Mouse (Mus musculus): Measurements from ENCODE around the gene Cand1.

The Cand1 gene

DNA sequence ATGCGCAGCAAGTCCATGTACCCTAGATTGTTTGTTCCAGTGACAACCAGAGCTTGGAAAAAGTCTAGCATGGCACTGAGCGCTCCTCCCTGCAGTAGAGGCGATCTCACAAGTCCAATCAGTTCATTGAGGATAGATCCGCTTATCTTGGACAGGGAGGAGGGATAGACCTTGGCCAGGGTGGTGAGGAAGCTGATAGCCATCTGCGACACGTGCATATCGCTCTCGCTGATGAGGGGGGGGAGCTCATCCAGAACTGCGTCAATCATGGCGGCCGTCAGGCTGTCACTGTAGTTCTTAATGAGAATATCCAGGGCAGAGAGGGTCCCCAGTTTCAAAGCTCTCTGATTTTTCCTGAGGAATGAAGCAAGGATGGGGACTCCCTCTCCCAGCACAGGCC, 28.6 kb downstream of the Cand1 start:
- no peak for DNase-seq (ENCODE audit: low spot score in 2 of 2)

GRCm38 (mm10) chr10:119206309-119206932, 33.4 kb downstream of the Cand1 start:
- DNase-seq (ENCODE audit: low spot score in 2 of 2), result no peak

DNA sequence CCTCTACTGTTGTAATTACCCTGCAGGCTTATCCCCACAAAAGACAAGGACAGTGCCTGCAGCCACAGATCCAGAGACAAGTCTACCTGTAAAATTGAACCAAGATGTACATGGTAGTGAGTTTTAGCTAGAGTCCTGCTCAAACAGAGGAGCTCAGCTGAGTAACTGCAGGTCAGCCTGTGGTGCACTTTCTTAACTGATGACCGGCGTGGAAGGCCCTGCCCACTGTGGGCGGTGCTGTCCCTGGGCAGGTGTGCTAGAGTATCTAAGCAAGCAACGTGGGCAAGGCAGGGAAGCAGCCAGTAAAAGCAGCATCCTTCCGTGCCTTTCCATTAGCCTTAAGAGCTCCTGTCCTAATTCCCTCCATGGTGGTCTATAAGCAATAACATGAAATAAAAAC, 34.6 kb downstream of the Cand1 start:
- no peak for DNase-seq (ENCODE audit: low spot score in 2 of 2)

GRCm38 (mm10) chr10:119204334-119204946, 35.4 kb downstream of the Cand1 start:
- DNase-seq (ENCODE audit: low spot score in 2 of 2), result no peak

DNA sequence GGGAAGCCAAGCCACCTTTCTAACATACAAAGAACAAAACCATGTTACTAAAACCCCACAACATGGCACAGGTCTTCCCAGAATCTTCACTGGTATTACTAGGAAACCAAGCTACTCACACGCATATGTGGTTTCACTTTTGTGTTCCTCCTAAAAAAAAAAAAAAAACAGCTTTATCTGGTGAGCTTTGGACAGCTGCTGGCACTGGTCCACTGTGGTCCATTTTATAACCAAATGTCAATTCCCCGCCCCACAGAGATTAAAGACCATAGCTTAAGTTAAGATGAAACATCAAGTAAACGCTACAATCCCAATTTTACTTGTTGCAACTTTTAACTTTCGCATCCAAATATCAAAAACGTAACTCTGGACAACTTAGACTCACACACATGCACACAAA, 40.0 kb downstream of the Cand1 start:
- DNase-seq (ENCODE audit: low spot score in 2 of 2), result no peak

DNA sequence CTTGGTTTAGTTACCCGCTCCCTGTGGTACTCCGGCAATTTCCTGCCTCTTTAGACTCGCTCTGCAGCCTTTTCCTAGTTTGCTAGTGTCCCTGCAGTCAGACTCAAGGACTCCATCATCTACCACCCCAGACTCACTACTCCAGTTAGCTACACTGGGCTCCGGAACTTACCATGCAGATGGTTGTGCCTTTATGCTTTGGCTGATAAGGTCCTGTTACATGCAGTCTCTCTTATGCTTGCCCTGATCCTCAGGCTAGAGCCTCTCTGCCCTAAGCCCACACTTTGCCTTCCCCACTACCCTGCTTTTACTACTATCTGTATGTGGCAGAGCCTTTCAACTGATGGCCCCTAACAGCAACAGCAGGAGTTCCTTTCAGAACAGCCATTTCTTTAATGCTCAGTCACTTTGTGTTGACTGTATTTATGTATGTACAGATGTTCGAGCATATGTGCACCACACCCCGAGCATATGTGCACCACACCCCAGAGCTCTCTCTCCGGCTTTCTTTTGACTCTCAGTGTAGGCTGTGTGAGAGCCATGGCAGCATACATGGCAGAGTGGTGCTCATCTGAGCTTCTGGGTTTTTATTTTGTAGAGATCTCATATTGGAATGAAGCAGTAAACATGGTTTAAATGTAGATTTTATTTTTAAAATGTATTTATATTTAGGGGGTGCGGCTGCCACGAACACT, 41.5 kb downstream of the Cand1 start:
- no peak for DNase-seq (ENCODE audit: low spot score in 2 of 2)

GRCm38 (mm10) chr10:119197621-119198150, 42.2 kb downstream of the Cand1 start:
- no peak for DNase-seq (ENCODE audit: low spot score in 2 of 2)

GRCm38 (mm10) chr10:119192598-119193372, 47.1 kb downstream of the Cand1 start:
- no peak for DNase-seq (ENCODE audit: low spot score in 2 of 2)

DNA sequence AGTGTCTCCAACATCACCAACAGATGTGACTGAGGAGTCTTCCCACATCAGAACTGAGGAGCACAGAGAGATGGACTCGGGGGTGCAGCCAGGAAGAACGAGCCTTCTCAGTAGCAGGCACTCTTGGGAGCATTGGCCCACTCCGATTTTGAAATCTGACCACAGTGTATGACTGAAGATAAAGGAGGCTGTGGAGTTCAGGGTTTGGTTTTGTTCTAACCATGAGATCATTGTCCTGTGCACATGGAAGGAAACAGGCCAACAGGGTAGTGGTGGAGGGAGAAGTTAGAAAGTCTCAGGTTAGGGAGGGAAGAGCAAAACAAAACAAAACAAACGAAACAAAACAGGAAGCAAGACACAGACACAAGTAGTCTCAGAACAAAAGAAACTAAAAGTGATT, 52.1 kb downstream of the Cand1 start:
- no peak for DNase-seq (ENCODE audit: low spot score in 2 of 2)

DNA sequence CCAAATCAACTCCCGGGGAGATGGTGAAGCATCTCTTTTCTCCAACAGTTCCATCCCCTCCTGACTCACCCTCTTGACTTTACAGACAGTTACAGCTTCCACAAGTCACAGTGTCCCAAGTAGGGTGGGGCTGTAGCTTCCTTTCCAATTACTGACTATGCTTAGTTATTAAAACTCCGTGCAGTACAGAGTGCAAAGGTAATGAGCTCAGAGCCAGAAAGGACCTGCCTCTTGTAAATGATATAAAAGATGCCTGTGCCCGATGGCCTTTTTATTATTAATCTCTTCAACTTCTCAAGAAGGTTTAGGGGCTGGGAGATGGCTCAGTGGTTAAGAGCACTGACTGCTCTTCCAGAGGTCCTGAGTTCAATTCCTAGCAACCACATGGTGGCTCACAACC, 70.2 kb downstream of the Cand1 start:
- no peak for DNase-seq (ENCODE audit: low spot score in 2 of 2)

DNA sequence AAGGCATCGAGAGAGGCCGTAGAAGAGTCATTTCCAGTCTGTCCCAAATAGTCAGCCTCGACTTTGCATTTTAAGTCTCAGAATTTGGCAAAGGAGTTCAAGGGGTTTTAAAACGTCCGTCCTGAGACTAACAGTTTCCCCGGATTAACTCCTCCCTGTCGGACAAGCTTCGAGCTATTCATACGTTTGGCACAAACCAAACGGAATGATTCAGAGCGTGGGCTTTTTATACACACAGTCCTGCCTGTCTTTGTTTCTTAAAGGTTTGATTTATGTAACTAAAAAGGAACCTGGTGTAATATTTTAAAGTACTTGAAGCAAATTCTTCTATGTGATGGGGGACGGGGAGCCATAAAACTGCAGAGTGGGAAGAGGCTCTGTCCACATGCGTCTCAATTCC, 70.6 kb downstream of the Cand1 start:
- DNase-seq (ENCODE audit: low spot score in 2 of 2), result no peak

DNA sequence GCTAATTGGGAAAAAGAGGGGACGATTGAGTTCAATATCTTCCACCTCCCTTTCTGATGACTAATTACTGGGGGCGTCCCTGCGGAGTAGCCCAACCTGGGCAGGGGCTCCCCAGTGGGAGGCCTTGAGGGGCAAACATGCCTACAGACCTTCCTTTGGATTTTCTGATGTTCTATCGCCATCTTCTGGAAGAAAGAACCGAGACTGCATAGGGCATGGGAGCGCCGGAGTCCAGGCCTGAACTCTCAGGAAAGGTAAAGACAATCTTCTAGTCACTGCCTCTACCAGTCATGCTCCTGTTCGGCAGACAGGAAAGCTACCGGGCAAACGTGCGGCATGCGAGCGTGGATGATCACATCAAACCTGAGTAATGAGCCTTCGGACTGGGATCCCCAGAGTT, 71.1 kb downstream of the Cand1 start:
- no peak for DNase-seq (ENCODE audit: low spot score in 2 of 2)

GRCm38 (mm10) chr10:119167858-119168257, 72.0 kb downstream of the Cand1 start:
- DNase-seq (ENCODE audit: low spot score in 2 of 2), result no peak

DNA sequence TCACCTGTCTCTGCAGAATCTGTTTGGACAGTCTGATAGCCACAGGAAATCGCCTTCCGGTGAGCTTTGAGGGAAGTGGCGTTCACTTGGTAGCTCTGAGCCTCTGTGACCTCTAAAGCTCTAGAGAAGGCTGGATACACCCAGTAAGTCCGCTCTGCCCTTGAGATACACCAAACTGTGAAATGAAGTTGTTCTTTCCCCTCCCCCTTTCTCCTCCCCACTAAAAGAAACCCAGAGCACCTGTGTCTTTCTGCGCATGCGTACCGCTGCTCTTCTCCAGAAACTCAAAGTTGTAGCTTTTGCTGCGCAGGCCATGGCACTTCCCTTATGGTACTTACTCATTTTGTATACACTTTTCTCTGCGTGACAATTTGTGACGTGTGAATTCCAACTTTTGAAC, 74.8 kb downstream of the Cand1 start:
- DNase-seq (ENCODE audit: low spot score in 2 of 2), result no peak

- no peak for DNase-seq (ENCODE audit: low spot score in 2 of 2)
These were observed 78.0 kb downstream of the Cand1 start for GRCm38 (mm10) chr10:119161820-119162382.

DNA sequence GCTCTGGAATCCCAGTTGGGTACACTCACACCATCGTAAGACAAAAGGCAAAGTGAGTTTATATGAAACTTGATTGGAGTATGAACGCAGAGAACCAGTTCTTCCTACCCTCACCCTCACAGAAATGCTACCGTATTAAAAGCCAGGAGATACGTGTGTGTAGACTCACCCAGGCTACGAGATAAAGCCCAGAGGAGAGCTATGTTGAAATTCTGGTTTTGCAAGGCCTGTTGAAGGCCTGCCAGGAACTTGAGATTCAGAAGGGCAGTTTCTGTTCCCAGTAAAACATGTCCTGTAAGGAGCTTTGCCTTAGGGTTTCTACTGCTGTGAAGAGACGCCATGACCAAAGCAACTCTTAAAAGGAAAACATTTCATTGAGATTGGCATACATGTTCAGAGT, 79.7 kb downstream of the Cand1 start:
- DNase-seq (ENCODE audit: low spot score in 2 of 2), result no peak

DNA sequence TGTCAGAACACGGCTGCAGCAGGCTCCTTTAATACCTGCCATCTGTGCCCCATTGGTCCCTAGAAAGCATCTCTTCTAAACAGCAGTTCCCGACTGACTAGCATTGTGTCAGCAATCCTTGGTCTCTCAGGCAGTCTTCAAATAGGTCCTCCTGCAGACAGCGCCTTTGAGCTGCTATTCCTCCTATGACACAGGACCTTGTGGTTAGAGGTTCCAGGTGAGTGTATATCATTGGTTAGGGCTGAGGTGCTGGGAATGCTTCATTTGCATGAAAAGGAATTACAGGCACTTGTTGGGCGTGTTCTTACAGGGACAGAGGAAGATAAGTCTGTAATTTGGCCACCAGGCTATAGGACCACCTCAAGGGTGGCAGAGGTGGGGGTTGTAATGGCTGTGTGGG, 90.6 kb downstream of the Cand1 start:
- DNase-seq (ENCODE audit: low spot score in 2 of 2), result no peak

Measured in frontal cortex, postnatal 25 days (tissue).